Mouse (Mus musculus) liver, postnatal 0 days (tissue): ENCODE measurements around the gene Omp.

Experiments used
- CTCF ChIP-seq: sonication (generic); IDR thresholded peaks from 2 replicates; pipeline ENCODE4 v1.5.1; 2016; ENCODE audit warnings: antibody characterized with exemption, low read depth
- EP300 ChIP-seq: IDR thresholded peaks from 2 replicates; pipeline ENCODE4 v1.6.1; 2016; ENCODE audit warnings: antibody characterized with exemption, low read depth, mild to moderate bottlenecking

GRCm38 (mm10) chr7:98142247-98142646, 3.1 kb downstream of the Omp start:
- TF ChIP-seq CTCF (no peak), EP300 (no peak)
